Mouse (Mus musculus) liver, postnatal 0 days (tissue): ENCODE data around the gene Ckap4.

Source experiments
- CTCF ChIP-seq: sonication (generic); IDR thresholded peaks from 2 replicates; pipeline ENCODE4 v1.5.1; 2016; ENCODE audit warnings: antibody characterized with exemption, low read depth
- EP300 ChIP-seq: IDR thresholded peaks from 2 replicates; pipeline ENCODE4 v1.6.1; 2016; ENCODE audit warnings: antibody characterized with exemption, low read depth, mild to moderate bottlenecking

- TF ChIP-seq CTCF (no peak), EP300 (no peak)
Measured at GRCm38 (mm10) chr10:84554291-84555009, 20.6 kb upstream of the Ckap4 start.
